Mouse (Mus musculus): ENCODE results near the gene Actc1. TPM values are rescaled to one million over a fixed set of nuclear protein-coding genes. Genes with fewer than 3 reads are reported as not detected.

The Actc1 gene
- 2.1 and 2.3 TPM in 2 replicates for polyA plus RNA-seq (2012; rRNA removed; ENCODE audit: low replicate concordance)

DNA sequence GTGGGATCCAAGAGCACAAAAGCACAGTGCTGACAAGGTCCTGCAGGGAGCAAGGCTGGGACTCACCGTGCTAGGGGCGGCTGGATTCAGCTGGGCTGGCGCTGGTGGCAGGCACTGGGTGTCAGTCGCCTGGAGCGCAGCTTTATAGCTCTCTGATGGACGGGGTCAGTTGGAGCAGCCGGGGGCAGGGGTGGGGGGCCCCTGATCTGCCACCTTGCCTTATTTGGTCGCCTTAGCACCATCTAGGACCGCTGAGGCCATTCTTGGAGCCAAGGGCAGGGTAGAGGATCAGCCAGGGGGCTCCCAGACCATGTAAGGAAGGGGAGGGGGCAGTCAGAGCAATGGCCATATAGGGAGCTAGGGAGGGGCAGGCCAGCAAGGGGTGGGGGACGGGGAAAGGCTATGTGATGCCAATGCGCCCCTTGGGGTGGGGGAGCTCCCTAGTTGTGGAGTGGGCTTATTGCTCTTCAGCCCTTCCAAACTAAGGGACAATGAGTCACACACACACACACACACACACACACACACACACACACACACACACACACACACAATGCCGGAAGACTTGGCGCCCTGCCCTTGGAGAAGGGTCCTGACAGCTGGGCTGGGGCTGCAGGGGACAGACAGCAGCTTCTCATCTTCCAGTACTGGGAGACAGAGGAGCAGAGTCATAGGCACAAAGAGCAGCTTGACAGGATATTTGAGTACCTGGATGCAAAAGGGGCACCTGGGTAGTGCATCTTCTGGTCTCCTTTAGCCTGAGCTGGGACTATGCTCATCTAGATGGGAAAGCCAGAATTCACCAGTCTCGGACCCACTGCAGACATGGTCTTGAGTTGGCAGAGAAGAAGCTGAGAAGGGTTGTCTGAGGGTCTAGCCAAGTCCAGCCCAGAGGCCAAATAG is at the start of gene Actc1:
Gene Actc1, minus strand, starts transcription at position 853 of the 903 bp plus-strand sequence.

DNA sequence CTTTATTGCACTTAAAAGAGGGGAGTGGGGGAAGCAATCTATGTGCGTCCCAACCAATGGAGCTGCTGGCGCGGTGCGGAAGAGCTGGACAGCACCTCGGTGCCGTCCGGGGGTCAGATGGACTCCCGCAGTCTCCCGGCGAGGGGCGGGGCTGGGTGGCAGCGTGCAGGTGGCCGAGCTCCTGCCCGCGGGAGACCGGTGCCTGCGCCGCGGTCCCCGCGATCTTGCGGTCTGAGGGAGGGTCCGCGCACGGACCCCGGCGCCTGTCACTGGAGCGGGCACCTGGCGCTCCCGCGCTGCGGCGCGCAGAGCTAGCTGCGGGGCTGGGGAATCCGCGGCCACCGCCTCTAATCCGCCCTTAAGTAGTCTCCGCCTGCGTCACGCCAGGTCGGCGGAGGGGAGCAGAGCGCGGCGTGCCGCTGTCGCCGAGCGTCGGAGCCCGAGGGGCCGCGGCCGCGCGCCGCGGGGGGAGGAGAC is 40.0 kb downstream of the Actc1 start, which contains the start of gene Gjd2:
Gene Gjd2, minus strand, starts transcription at position 325 of the 477 bp plus-strand sequence.

Other genes with a start within 250 kb of the Actc1 start
- gene Scg5, start 224.4 kb downstream of the Actc1 start, polyA plus RNA-seq (2012; rRNA removed; ENCODE audit: low replicate concordance): 0.10 and 0.68 TPM in 2 replicates
- gene Arhgap11a, start 204.9 kb downstream of the Actc1 start, polyA plus RNA-seq (2012; rRNA removed; ENCODE audit: low replicate concordance): 0.87 and 1.9 TPM in 2 replicates
- gene Gjd2, start 39.9 kb downstream of the Actc1 start, polyA plus RNA-seq (2012; rRNA removed; ENCODE audit: low replicate concordance): not detected in 2 replicates
- 15.6 and 29.8 TPM in 2 replicates for gene Aqr, start 133.5 kb upstream of the Actc1 start, polyA plus RNA-seq (2012; rRNA removed; ENCODE audit: low replicate concordance)
- 2.0 and 2.8 TPM in 2 replicates for gene Zfp770, start 147.9 kb upstream of the Actc1 start, polyA plus RNA-seq (2012; rRNA removed; ENCODE audit: low replicate concordance)